Mouse (Mus musculus) forebrain, embryonic 10.5 days (tissue): Measurements from ENCODE around the gene Ak5. TPM values are rescaled to one million over a fixed set of nuclear protein-coding genes. Genes with fewer than 3 reads are reported as not detected.
"Not testable (repeated sequence)": the region's sequence is repeated elsewhere in the genome, so short reads cannot be mapped to it uniquely, and the experiment has no call there.

Experiments used
- DNase-seq: peaks from one replicate; pipeline ENCODE4 v3.0.0-alpha.2; 2017; ENCODE audit warnings: low spot score; ENCODE audit errors: extremely low spot score
- H3K27ac ChIP-seq: fragments of 300-500 bp; sonication (generic); 2 replicates; pipeline ENCODE4 v1.5.1; 2016; ENCODE audit warnings: mild to moderate bottlenecking
- H3K27me3 ChIP-seq: fragments of 300-500 bp; sonication (generic); 2 replicates; pipeline ENCODE4 v1.6.1; 2016; ENCODE audit warnings: mild to moderate bottlenecking; ENCODE audit not compliant: poor library complexity, severe bottlenecking
- H3K36me3 ChIP-seq: fragments of 300-500 bp; sonication (generic); replicated peaks from 2 replicates; pipeline ENCODE4 v1.6.1; 2016; ENCODE audit warnings: mild to moderate bottlenecking, moderate library complexity
- H3K4me1 ChIP-seq: fragments of 300-500 bp; sonication (generic); 2 replicates; pipeline ENCODE4 v1.6.1; 2016
- H3K4me3 ChIP-seq: fragments of 300-500 bp; sonication (generic); 2 replicates; pipeline ENCODE4 v1.5.1; 2016; ENCODE audit warnings: mild to moderate bottlenecking, moderate library complexity
- H3K9me3 ChIP-seq: fragments of 300-500 bp; sonication (generic); 2 replicates; pipeline ENCODE4 v1.6.1; 2016; ENCODE audit warnings: mild to moderate bottlenecking, moderate library complexity
- WGBS: fragments of 180-500 bp; shearing (Covaris S2); methylation state at CpG from one replicate; pipeline ENCODE4 v1.1.7; 2016; 5-methylcytosine and 5-hydroxymethylcytosine counted together
- polyA plus RNA-seq: library from polyadenylated mRNA; unstranded; fragments of >200 nt; fragmentation: Nextera tagmentation; extraction: Ambion mirVana; gene quantifications from 2 replicates; pipeline ENCODE4 v1.2.1, GENCODE M21; 2016

The Ak5 gene
- polyA plus RNA-seq, 1 experiment from 2014 or later: 0.41 TPM

DNA sequence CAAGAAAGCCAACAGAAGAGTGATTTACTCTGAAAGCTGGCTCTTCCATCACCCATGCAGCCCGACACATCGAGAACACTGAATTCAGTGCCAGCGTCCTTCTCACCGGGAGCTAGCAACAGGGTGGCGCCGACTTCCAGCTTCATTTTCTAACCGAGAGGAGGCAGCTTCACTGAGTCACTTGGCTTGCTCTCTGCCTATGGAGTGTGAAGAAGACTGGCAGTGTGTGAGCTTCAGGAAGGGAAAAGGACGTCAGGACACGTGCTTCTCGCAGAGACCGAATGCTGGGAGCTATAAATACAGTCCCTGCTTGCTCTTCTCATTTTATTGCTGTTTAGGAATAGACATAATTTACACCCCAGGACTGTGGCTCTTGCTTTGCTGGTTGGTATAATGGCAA is 62.3 kb downstream of the Ak5 start:
- no peak for DNase-seq
- H3K4me1 ChIP-seq: 0 out of 2 replicates have a peak, but pooled peaks cover 6% of the 10 kb centered on the region
- WGBS: 86% methylated on average over 11 of the region's 11 CpGs
- no peaks in the 10 kb centered on the region for H3K36me3 ChIP-seq
- H3K4me3 ChIP-seq: no peak overlapping the region
- H3K9me3 ChIP-seq: no peaks in the 10 kb centered on the region
- H3K27ac ChIP-seq: no peak overlapping the region
- H3K27me3 ChIP-seq: no peaks in the 10 kb centered on the region

DNA sequence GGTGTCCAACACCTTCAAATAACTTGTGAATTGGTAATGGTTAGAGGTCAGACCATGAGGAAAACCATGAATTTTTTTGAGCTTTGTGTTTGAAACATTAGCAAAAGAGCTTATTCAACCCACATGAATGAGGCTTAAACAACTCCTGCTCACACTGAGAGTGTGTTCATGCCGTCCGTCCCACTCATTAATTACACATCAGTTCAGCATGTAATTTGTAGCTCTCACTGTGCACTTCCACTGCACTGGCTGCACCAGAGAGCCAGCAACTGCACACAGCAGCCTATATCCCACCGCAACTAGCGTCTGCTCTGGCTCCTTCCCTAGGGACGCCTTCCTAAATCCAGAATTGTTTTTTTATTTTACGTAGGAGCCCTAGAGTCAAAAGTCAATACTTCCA is 68.5 kb downstream of the Ak5 start:
- Histone ChIP-seq H3K27ac (no peak overlapping the region), H3K9me3 (no peaks in the 10 kb centered on the region), H3K4me1 (peaks cover 5% of the 10 kb centered on the region), H3K36me3 (no peaks in the 10 kb centered on the region), H3K4me3 (no peak overlapping the region), H3K27me3 (no peaks in the 10 kb centered on the region)
- WGBS: 66% methylated on average over 6 of the region's 6 CpGs
- DNase-seq: no peak

DNA sequence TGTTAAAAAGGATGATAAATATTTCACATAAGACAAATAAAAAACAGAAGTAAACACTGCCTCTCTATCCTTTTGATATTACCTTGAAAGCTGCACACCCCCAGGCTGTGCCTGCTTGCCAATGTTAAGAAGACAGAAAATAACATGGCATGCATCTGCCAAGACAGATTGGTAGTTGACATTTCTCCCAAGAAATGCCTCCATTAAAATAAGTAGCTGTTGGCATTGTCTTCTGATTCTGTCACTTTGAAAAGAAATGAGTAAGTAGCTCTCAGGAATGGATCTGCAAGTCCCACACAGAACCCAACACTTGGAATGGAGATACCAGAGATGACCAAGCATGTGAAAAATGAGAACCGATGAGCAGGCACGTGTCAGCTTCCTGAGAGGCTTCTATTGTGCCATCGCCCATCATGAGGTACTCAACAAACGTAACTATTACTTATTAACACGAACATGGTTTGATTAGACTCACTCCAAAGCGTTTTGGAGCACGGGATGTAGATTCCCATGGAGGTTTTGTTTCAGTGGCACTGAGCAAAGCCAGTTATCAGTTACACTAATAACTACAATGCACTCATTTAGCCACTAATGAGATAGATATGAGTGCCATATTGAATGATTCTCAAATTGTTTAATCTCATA is 71.6 kb downstream of the Ak5 start:
- Histone ChIP-seq H3K27me3 (no peaks in the 10 kb centered on the region), H3K4me1 (peaks cover 5% of the 10 kb centered on the region), H3K4me3 (no peak overlapping the region), H3K27ac (no peak overlapping the region), H3K9me3 (no peaks in the 10 kb centered on the region), H3K36me3 (no peaks in the 10 kb centered on the region)
- 91% methylated on average over 7 of the region's 7 CpGs for WGBS
- no peak for DNase-seq

DNA sequence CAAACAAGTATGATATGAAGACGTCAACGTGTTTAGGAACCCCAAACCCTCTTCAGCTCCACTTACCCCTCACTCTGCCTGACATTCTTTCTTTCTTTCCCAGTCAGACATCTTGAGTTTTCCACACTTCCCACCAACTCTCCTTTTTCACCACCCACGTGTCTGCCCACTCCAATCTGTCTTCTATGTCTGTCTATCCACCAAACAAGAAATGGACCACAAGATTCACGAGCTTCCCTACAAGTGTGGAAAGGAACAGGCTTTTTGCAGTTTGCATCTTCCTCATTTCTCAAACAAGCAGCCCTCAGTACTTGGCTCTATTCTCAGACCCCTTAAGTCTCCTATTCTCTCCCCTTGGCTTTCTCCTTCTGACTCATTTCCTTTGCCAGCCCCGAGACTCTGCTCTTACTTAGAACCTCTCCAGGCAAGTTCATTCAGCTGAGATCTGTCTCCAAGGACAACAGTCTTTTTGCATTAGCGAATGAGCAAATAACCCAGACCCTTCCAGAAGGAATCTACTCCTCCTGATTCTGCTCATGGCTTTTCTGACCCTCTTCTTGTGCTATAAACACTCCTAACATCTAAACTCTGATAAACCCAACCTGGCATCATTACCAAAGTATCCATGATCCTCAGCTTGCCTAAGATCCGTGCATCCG is 75.3 kb downstream of the Ak5 start:
- Histone ChIP-seq H3K27ac (no peak overlapping the region), H3K4me3 (no peak overlapping the region), H3K36me3 (no peaks in the 10 kb centered on the region), H3K27me3 (no peaks in the 10 kb centered on the region), H3K9me3 (no peaks in the 10 kb centered on the region), H3K4me1 (no peaks in the 10 kb centered on the region)
- WGBS: 83% methylated on average over 8 of the region's 8 CpGs
- DNase-seq: no peak

DNA sequence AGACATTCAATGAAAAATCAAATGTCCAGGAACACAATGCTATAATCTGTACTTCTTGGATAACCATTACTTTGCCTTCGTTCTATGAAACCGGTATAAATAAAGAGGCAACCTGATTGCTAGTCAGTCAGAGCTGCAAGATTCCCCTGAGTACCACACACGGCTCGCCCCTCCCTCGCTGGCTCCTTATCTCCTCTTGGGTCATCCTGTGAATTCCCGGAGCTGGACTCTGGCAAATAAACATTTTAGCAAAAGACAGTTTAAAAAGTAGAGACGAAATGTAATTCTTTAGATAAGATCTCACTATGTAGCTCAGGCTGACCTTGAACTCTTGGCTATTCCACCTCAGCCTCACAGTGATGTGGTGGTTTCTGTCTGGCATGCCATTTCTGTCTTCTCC is 77.7 kb downstream of the Ak5 start:
- no peak for DNase-seq
- Histone ChIP-seq H3K4me1 (no peaks in the 10 kb centered on the region), H3K27me3 (no peaks in the 10 kb centered on the region), H3K36me3 (no peaks in the 10 kb centered on the region), H3K4me3 (no peak overlapping the region), H3K9me3 (no peaks in the 10 kb centered on the region), H3K27ac (no peak overlapping the region)
- WGBS: 85% methylated on average over 7 of the region's 7 CpGs

DNA sequence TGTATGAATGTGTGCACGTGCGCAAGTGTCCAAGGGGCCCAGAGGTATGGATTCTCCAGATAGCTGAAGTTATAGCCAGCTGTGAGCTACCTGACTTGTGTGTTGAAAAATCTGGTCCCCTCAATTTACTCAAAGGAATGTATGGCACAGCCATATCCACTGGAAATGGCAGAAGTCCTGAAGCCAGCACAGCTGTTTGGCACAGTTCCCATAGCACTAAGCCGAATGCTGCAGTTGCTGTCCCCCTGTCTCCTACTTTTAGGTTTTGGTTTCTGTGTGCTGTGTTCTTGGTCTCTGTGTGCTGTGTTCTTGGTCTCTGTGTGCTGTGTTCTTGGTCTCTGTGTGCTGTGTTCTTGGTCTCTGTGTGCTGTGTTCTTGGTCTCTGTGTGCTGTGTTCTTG is 79.1 kb downstream of the Ak5 start:
- H3K4me3 ChIP-seq, H3K27me3 ChIP-seq, H3K36me3 ChIP-seq, H3K27ac ChIP-seq, DNase-seq, H3K9me3 ChIP-seq, H3K4me1 ChIP-seq: not testable (repeated sequence)
- WGBS: 95% methylated on average over 3 of the region's 3 CpGs

DNA sequence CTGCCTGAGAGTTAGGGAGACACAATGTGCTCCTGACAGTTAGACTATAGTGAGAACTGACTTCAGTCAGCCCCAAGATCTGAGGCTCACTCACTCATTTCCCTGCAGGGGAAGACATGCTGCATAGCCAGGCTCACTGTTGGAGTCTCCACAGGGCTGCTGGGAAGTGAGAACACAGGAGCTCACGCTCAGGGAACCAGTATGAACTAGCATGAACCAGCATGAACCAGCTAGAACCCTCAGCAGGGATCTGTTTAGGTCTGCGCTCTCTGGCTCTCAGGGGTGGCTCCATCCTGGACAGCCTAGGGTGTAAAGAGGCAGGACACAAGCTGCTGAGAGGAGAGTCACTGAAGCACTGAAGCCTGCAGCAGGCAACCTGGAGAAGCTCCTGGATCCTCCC is 81.2 kb downstream of the Ak5 start:
- Histone ChIP-seq H3K4me1 (no peaks in the 10 kb centered on the region), H3K36me3 (no peaks in the 10 kb centered on the region), H3K27me3 (no peaks in the 10 kb centered on the region), H3K4me3 (no peak overlapping the region), H3K9me3 (no peaks in the 10 kb centered on the region), H3K27ac (no peak overlapping the region)
- WGBS: 79% methylated on average over 2 of the region's 2 CpGs
- DNase-seq: no peak

DNA sequence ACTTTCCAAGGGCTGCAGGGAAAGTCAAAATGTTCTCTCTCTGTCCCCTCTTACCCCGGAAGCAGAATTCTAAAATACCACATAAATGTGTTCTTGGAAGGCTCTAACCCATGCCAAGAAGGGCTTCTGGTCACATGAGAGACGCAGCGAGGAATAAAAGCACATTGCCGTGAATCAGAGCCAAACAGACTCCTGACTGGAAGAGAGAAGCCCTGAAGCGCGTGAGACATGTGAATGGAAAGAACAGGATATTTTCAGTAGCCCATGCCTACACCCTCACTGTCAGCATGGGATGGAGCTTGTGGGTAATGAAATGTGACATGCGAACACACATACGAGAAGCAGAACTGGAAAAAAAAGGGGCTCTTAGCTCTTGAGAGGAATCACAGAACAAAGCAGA is 82.0 kb downstream of the Ak5 start:
- H3K27me3 ChIP-seq: no peaks in the 10 kb centered on the region
- no peak overlapping the region for H3K4me3 ChIP-seq
- DNase-seq: no peak
- H3K4me1 ChIP-seq: no peaks in the 10 kb centered on the region
- no peaks in the 10 kb centered on the region for H3K9me3 ChIP-seq
- 93% methylated on average over 8 of the region's 8 CpGs for WGBS
- no peak overlapping the region for H3K27ac ChIP-seq
- H3K36me3 ChIP-seq: no peaks in the 10 kb centered on the region

DNA sequence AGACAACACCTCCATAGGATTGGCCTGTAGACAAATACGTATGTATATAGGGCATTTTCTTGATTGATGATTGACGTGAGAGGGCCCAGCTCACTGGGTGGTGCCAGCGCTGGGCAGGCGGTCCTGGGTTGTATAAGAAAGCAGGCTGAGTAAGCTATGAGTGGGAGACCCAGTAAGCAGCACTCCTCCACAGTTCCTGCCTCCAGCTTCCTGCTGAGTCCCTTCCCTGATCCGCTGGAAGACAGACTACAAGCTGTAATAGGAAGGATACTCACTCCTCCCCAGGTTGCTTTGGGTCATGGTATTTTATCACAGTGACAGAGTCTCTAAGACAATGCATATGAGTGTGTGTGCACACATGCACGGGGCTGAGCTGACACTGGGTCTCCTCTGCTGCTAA is 82.6 kb downstream of the Ak5 start:
- H3K4me1 ChIP-seq: no peaks in the 10 kb centered on the region
- no peak overlapping the region for H3K27ac ChIP-seq
- H3K9me3 ChIP-seq: no peaks in the 10 kb centered on the region
- no peaks in the 10 kb centered on the region for H3K27me3 ChIP-seq
- 83% methylated on average over 6 of the region's 6 CpGs for WGBS
- no peak for DNase-seq
- no peak overlapping the region for H3K4me3 ChIP-seq
- no peaks in the 10 kb centered on the region for H3K36me3 ChIP-seq

DNA sequence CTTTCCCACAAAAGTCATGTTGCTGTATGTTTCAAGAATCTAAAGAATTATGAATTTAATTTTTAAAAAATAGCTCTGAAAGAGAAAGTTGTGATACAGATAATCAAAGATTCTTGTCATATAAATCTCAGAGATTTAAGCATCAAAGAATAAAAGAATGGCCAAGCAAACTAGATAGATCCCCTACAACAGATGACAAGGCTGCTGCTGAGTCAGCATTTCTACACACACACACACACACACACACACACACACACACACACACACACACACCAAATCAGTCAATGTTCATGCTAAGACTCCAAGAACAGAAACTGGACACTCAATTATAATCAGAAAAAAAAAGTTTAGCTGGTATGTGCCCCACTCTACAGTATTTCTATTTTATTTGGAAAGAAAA is 85.1 kb downstream of the Ak5 start:
- no peak overlapping the region for H3K4me3 ChIP-seq
- H3K27me3 ChIP-seq: no peaks in the 10 kb centered on the region
- H3K4me1 ChIP-seq: peaks cover 9% of the 10 kb centered on the region
- H3K9me3 ChIP-seq: no peaks in the 10 kb centered on the region
- no peak overlapping the region for H3K27ac ChIP-seq
- no peak for DNase-seq
- H3K36me3 ChIP-seq: no peaks in the 10 kb centered on the region

DNA sequence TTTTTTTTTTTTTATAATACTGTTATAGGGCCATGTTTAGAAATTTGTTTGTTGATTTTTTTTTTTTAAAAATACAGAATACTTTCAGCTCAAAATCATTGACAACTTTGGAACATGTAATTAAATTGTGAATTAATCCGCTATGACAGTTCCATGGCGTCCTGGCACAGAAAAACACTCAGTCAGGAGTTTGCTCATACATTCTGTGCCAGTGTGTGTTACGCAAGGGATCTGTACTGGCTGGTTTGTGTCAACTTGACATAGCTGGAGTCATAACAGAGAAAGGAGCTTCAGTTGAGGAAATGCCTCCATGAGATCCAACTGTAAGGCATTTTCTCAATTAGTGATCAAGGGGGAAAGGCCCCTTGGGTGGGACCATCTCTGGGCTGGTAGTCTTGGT is 86.3 kb downstream of the Ak5 start:
- H3K4me1 ChIP-seq: peaks cover 17% of the 10 kb centered on the region
- not testable (repeated sequence) for H3K4me3 ChIP-seq, H3K9me3 ChIP-seq, DNase-seq, H3K36me3 ChIP-seq, H3K27ac ChIP-seq, H3K27me3 ChIP-seq
- WGBS: 92% methylated on average over 3 of the region's 3 CpGs

DNA sequence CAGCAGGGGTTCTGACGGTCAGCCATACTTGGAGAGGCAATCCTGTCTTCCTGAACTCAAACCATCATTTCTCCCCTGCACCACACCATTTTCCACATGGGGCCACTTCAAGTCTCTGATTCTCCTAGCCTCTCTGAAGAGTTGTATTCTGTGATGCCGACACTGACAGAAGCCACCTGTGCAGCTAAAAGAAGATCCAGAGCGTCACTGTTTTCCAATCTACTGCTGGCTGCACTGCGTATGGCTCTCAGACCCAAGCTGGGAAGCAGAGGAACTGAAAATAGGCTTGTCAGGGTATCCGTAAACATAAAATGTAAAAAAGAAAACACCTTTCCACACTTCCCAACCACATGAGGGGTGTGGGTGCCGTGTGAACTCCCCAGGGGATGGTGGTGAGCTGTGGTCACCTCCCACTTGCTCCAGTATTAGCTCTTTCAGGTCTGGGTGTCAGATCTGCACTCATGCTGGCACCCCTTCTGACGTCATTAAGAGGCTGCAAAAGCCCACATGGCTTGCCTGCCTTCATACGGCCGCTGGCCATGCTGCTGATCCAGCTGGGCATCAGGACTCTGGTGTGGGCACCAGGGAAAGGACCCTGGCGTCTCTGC is 88.1 kb downstream of the Ak5 start:
- 86% methylated on average over 10 of the region's 10 CpGs for WGBS
- no peaks in the 10 kb centered on the region for H3K36me3 ChIP-seq
- no peaks in the 10 kb centered on the region for H3K9me3 ChIP-seq
- H3K4me3 ChIP-seq: no peak overlapping the region
- peaks cover 17% of the 10 kb centered on the region for H3K4me1 ChIP-seq
- no peak overlapping the region for H3K27ac ChIP-seq
- H3K27me3 ChIP-seq: no peaks in the 10 kb centered on the region
- no peak for DNase-seq

DNA sequence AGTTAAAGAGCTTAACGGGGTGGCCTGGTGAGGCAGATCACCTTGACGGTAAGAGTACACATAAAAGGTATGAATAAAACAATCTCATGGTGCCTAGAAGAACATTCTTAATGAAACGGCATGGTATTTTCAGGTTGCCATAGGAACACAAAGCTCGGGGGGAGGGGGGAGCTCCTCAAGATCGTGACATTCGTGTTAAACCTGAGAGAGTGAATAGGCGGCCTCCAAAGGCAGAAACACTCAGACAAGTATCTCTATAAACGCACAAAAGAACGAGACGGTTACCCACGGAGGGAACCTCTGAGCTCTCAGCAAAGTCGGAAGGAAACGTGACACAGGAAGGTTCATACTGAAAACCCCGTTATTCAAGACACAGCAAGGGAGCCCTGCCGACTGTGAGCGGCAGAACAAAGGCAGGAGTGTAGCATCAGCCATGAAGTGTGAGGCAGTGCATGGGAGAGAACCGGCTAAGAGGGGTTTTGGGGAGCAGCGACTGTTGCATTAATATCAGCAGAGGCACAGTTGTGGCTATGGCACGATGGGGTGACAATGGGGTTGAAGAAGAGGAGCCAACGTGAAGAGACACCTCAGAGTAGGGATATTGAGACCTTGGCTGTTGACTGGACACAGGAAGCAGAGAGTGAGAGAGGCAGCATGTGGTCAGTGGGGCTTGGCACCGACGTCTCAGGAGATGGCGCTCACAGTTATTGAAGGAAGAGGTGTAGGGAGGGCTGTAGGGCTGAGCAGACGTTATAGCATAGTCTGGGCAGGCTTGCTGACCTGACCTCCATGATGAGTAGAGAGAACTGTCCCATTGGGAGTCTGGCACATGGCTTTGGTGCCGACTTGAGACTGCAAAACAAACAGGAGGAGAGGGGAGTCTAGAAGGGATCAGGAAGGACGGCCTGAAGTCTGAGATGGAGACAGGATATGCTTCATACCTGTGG is 89.6 kb downstream of the Ak5 start:
- Histone ChIP-seq H3K36me3 (no peaks in the 10 kb centered on the region), H3K4me3 (no peak overlapping the region), H3K27ac (peak overlapping the region; percentile 36), H3K27me3 (no peaks in the 10 kb centered on the region), H3K4me1 (peaks cover 17% of the 10 kb centered on the region), H3K9me3 (no peaks in the 10 kb centered on the region)
- 81% methylated on average over 26 of the region's 26 CpGs for WGBS
- DNase-seq: no peak
